Mouse (Mus musculus) kidney, embryonic 14.5 days (tissue): ENCODE measurements around the gene Pycard. TPM values are rescaled to one million over a fixed set of nuclear protein-coding genes. Genes with fewer than 3 reads are reported as not detected.

Experiments
- ATAC-seq: fragments of 200-750 bp; cut with Nextera tagmentation; 2 replicates; pipeline ENCODE4 v1.8.0; 2017; ENCODE audit warnings: moderate number of reproducible peaks, mild to moderate bottlenecking, moderate TSS enrichment, moderate library complexity; ENCODE audit not compliant: low FRiP score, low TSS enrichment
- H3K27ac ChIP-seq: fragments of 300-500 bp; sonication (generic); 2 replicates; pipeline ENCODE4 v1.5.1; 2014; ENCODE audit warnings: low read depth, mild to moderate bottlenecking, low read length, moderate library complexity, mixed read lengths
- H3K27me3 ChIP-seq: fragments of 300-500 bp; sonication (generic); 2 replicates; pipeline ENCODE4 v1.6.1; 2014; ENCODE audit warnings: mild to moderate bottlenecking, low read length; ENCODE audit not compliant: control insufficient read depth, insufficient read depth
- H3K36me3 ChIP-seq: fragments of 300-500 bp; sonication (generic); 2 replicates; pipeline ENCODE4 v1.6.1; 2014; ENCODE audit warnings: low read length, mixed read lengths; ENCODE audit not compliant: control insufficient read depth, insufficient read depth
- H3K4me1 ChIP-seq: fragments of 300-500 bp; sonication (generic); 2 replicates; pipeline ENCODE4 v1.6.1; 2014; ENCODE audit warnings: low read length, mixed read lengths; ENCODE audit not compliant: control insufficient read depth, insufficient read depth
- H3K4me2 ChIP-seq: fragments of 300-500 bp; sonication (generic); replicated peaks from 2 replicates; pipeline ENCODE4 v1.6.1; 2014; ENCODE audit warnings: low read depth, mild to moderate bottlenecking, low read length
- H3K4me3 ChIP-seq: fragments of 300-500 bp; sonication (generic); 2 replicates; pipeline ENCODE4 v1.5.1; 2014; ENCODE audit warnings: mild to moderate bottlenecking, low read length
- H3K9ac ChIP-seq: fragments of 300-500 bp; sonication (generic); 2 replicates; pipeline ENCODE4 v1.6.1; 2014; ENCODE audit warnings: low read depth, mild to moderate bottlenecking, low read length, moderate library complexity
- H3K9me3 ChIP-seq: fragments of 300-500 bp; sonication (generic); 2 replicates; pipeline ENCODE4 v1.6.1; 2016; ENCODE audit warnings: low read length; ENCODE audit not compliant: control insufficient read depth
- WGBS: fragments of 180-500 bp; shearing (Covaris S2); extraction: QIAGEN DNeasy Blood & Tissue Kit; methylation state at CpG from one replicate; pipeline ENCODE4 v1.1.7; 2014; 5-methylcytosine and 5-hydroxymethylcytosine counted together
- polyA plus RNA-seq: library from polyadenylated mRNA; unstranded; fragments of >200 nt; fragmentation: Nextera tagmentation; extraction: Ambion mirVana; gene quantifications from 2 replicates; pipeline ENCODE4 v1.2.1, GENCODE M21; 2014

The Pycard gene
- polyA plus RNA-seq, 1 experiment from 2014 or later, result 39.5 TPM

DNA sequence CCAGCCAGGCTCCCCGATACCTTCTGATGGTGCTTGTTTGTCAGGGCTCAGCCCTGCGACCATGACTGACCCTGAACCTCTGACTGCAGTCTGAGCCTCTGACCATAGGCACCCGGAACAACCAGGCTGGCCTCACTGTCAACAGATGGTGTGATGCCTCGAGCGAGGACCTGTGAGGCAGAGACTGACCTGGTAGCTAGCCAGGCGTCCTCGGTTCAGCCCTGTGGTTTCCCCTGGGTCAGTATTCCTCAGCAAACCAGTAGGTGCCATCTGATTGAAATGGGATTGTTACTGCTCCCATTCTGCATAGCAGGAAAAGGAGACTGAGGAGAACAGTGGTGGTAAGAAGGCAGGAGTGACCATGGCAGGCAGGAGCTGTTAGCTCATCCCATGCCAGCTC lies 12.5 kb upstream of the Pycard start:
- H3K27me3 ChIP-seq, result no peaks in the 10 kb centered on the region

DNA sequence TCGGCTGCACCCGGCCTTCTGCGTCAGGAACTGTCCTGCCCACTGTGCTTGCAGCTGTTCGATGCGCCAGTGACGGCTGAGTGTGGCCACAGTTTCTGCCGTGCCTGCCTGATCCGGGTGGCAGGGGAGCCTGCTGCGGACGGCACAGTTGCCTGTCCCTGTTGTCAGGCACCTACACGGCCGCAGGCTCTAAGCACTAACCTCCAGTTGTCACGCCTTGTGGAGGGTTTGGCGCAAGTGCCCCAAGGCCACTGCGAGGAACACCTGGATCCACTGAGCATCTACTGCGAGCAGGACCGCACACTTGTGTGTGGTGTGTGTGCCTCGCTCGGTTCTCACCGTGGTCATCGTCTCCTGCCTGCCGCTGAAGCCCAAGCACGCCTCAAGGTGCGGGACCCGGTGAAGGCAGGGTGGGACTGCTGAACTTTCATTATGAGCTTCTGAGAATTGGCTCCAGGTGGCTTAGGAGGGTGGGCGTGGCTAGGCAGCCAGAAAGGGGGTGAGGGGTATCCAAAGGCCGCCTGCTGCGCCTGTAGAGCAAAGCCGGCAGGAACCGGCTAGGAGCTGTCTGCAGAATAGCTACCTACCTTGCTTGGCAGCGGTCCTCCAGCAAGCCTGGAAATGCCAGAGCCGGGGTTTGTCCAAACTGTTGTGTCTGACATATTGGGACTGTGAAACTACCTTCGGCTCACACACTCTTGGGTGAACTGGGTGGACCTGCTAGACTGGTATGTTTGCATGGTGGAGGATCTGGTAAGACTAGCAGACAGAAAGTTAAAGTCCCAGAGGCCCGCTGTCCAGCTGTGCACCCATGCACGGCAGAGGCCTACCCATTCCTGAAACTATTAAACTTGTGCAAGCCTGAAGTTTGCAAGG lies 11.1 kb upstream of the Pycard start:
- Histone ChIP-seq H3K9me3 (no peaks in the 10 kb centered on the region), H3K4me3 (peak overlapping the region; percentile 16), H3K27me3 (no peaks in the 10 kb centered on the region), H3K9ac (no peak overlapping the region; the same call in 1 of the 2 replicates), H3K27ac (peak overlapping the region; percentile 86), H3K4me2 (peak overlapping the region; percentile 35), H3K4me1 (peaks cover 24% of the 10 kb centered on the region), H3K36me3 (no peaks in the 10 kb centered on the region)
- WGBS, result 21% methylated on average over 35 of the region's 35 CpGs
- peak; percentile 78 for ATAC-seq

More for the DNA sequence above, 12.5 kb upstream of the Pycard start:
- peaks cover 24% of the 10 kb centered on the region for H3K4me1 ChIP-seq
- no peaks in the 10 kb centered on the region for H3K36me3 ChIP-seq
- H3K9ac ChIP-seq, result no peak overlapping the region
- 67% methylated on average over 7 of the region's 7 CpGs for WGBS
- no peak for ATAC-seq
- peak overlapping the region; percentile 86 for H3K27ac ChIP-seq
- no peak overlapping the region for H3K4me2 ChIP-seq
- H3K9me3 ChIP-seq, result no peaks in the 10 kb centered on the region
- no peak overlapping the region for H3K4me3 ChIP-seq

DNA sequence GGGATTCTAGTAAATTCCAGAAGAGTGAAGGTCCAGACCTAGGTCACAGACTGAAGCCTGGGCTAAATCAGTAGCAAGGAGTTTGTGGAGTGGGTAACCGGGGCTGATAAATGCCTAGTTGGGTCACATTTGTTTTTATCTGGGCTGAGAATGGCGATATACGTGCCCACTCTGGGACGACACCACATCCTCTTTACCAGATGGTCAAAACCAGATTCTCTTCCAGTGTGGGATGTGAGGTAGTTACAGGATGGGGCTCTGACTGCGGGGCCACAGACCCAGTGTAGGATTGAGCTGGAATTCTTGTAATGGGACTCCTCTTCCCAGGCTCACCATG lies 10.5 kb upstream of the Pycard start:
- H3K36me3 ChIP-seq, result no peaks in the 10 kb centered on the region
- 68% methylated on average over 5 of the region's 5 CpGs for WGBS
- H3K4me2 ChIP-seq, result peak overlapping the region; percentile 35
- H3K9ac ChIP-seq, result no peak overlapping the region; the same call in 1 of the 2 replicates
- H3K27ac ChIP-seq, result peak overlapping the region; percentile 86
- no peak for ATAC-seq
- H3K4me3 ChIP-seq, result 0 out of 2 replicates have a peak overlapping the region, but pooled peaks have one; percentile 16
- H3K27me3 ChIP-seq, result no peaks in the 10 kb centered on the region
- peaks cover 24% of the 10 kb centered on the region for H3K4me1 ChIP-seq
- no peaks in the 10 kb centered on the region for H3K9me3 ChIP-seq

DNA sequence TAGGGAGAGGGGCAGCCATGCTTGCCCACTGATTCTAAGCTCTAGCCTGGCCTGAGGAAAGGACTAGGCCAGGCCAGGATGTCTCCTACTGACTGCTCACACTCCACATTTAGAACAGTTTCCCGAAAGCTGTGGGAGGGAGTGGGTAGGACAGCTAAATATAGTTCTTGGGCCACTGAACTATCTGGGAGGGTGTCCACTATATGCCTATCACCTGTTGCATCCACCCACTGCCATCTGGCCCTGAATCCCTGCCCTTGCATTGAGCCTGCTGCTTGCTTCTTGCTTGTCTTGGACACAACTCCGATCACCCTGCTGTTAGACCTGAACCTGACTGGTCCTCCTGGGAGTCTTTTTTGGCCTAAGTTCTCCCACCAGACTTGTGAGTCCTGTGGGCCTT lies 10.0 kb upstream of the Pycard start, which contains the start of gene Trim72:
TSS of gene Trim72 (plus strand) at position 262 of the 400 bp plus-strand sequence.
- Histone ChIP-seq H3K4me3 (peak within 1 kb of the TSS; percentile 16), H3K4me1 (peaks cover 24% of the 10 kb centered on the region), H3K9ac (no peak within 1 kb of the TSS; the same call in 1 of the 2 replicates), H3K27me3 (no peaks in the 10 kb centered on the region), H3K36me3 (no peaks in the 10 kb centered on the region), H3K4me2 (peak within 1 kb of the TSS; percentile 35), H3K27ac (peak within 1 kb of the TSS; percentile 86), H3K9me3 (no peaks in the 10 kb centered on the region)
- WGBS, result 83% methylated on average over 2 of the region's 2 CpGs
- ATAC-seq, result no peak

DNA sequence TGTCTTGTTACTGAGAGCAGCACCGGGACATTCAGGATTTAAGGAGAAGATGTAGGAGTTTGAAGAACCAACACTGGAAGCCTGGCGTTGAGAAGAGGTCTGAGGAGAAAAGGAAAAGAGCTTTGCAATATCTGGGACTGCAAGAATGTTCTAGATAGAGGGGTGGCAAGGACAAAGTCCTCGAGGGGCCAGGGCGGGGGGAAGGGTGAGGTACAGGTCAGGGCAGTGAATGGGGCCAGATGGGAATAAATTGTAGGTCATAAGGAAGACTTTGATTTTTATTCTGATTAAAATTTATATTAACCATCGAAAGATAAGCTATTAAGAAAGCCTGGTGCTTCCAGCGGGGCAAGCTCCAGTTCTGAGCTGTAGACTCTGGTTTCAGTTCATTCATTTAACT lies 9.4 kb upstream of the Pycard start:
- Histone ChIP-seq H3K4me3 (no peak overlapping the region), H3K4me2 (no peak overlapping the region), H3K4me1 (peaks cover 24% of the 10 kb centered on the region), H3K27ac (no peak overlapping the region), H3K9ac (no peak overlapping the region), H3K9me3 (no peaks in the 10 kb centered on the region), H3K36me3 (no peaks in the 10 kb centered on the region), H3K27me3 (no peaks in the 10 kb centered on the region)
- no peak for ATAC-seq
- WGBS, result 84% methylated on average over 6 of the region's 6 CpGs

DNA sequence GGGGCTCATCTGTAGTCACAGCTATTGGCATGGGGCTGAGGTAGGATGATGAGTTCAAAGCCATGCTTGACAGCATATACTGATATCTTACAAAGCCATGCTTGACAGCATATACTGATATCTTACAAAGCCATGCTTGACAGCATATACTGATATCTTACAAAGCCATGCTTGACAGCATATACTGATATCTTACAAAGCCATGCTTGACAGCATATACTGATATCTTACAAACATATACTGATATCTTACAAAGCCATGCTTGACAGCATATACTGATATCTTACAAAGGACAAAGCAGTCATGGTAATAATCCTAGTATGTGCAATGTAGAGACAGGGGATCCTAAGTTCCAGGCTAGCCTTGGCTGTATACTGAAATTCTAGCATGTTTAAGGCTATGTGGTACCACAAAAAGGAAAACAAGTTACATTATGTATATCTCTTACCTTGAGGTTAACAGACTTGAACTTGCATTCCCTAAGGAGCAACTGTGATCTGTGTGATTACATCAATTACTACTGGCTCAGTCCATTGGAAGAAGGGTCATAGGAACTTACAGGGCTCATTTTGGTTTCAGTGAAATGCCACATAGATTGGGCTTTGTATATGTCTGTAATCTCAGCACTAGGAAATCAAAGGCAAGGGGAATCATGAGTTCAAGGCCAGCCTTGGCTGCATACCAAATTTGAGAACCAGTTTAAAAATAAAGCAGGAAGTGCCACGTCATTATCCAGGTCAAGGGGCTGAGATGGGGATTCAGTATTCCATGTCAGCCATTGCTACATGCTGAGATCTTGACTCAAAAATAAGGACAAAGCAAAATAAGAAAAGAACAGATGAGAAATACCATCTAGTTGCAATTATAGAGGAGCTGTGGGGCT lies 6.6 kb upstream of the Pycard start:
- Histone ChIP-seq H3K9me3 (no peaks in the 10 kb centered on the region), H3K27me3 (no peaks in the 10 kb centered on the region), H3K9ac (no peak overlapping the region), H3K4me1 (peaks cover 17% of the 10 kb centered on the region), H3K36me3 (no peaks in the 10 kb centered on the region), H3K4me2 (no peak overlapping the region), H3K4me3 (no peak overlapping the region), H3K27ac (no peak overlapping the region)
- no peak for ATAC-seq
- 65% methylated on average over 1 of the region's 1 CpGs for WGBS

DNA sequence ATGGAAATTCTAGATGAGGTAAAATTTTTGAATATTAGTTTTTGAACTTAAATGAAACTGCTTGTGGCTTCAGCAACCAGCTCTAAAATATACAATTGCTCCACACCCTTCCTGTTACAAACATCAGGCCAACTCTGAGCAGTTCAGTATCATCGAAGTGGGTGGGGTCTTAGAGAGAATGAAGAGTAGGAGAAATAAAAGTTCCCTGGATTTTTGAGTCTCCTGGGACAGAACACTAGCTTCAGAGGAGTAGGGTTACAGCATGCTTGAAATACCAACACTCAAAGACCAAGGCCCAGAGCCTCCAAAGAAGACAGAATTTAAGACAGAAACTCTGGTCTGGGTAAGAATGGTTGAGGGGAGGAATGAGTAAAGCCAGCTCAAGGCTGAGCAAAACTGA lies 5.8 kb upstream of the Pycard start:
- Histone ChIP-seq H3K4me3 (no peak overlapping the region), H3K27ac (no peak overlapping the region), H3K27me3 (no peaks in the 10 kb centered on the region), H3K4me1 (peaks cover 10% of the 10 kb centered on the region), H3K9ac (no peak overlapping the region), H3K4me2 (no peak overlapping the region), H3K9me3 (no peaks in the 10 kb centered on the region), H3K36me3 (0 out of 2 replicates have a peak, but pooled peaks cover 3% of the 10 kb centered on the region)
- WGBS, result 66% methylated on average over 1 of the region's 1 CpGs
- no peak for ATAC-seq

DNA sequence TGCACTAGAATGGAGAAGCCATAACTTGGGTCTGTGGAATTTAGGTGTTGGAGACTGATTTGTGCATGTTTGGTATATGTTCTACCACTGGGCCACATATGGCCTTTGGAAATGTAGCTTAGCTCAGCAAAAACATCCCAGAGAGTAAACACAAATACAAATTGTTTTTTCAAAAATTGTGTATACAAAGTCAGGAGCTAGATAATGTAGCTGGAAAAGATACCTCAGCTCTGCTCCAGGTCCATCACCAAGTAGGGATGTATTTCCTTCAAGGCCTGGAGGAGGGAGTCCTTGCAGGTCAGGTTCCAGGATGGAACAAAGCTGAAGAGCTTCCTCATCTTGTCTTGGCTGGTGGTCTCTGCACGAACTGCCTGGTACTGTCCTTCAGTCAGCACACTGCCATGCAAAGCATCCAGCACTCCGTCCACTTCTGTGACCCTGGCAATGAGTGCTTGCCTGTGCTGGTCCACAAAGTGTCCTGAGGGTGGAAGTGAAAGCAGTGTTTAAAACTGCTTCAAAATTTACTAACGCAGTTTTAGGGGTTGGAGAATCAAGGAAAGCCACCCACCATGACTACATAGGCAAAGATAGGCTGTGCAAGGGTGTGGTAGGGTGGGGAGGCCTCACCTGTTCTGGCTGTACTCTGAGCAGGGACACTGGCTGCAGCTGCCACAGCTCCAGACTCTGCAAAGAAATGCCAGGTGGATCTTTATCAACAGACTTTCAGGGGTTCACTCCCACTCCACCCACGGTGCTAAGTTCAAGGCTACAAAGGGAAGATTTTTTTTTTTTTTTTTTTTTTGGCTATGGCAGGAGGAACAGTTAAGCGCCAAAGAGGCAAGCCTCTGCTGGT lies 953 bp downstream of the Pycard start:
- WGBS, result 29% methylated on average over 5 of the region's 5 CpGs
- peak overlapping the region; percentile 52 for H3K4me2 ChIP-seq
- no peaks in the 10 kb centered on the region for H3K9me3 ChIP-seq
- no peak overlapping the region; the same call in 1 of the 2 replicates for H3K27ac ChIP-seq
- H3K27me3 ChIP-seq, result no peaks in the 10 kb centered on the region
- peak; percentile 54; the same call in 1 of the 2 replicates for ATAC-seq
- H3K36me3 ChIP-seq, result peaks cover 40% of the 10 kb centered on the region
- no peak overlapping the region; the same call in 1 of the 2 replicates for H3K9ac ChIP-seq
- peaks cover 16% of the 10 kb centered on the region; the same call in 1 of the 2 replicates for H3K4me1 ChIP-seq
- H3K4me3 ChIP-seq, result peak overlapping the region; percentile 32
